Mouse (Mus musculus) forebrain, embryonic 12.5 days (tissue): ENCODE measurements at regions not wholly inside any gene's neighbourhood (a gene's known extent, or its start where the extent isn't known, plus 50 kb on each side); places are given as distances from the start of the nearest gene placed in this dataset.

Experiments used
- ATAC-seq: fragments of 200-750 bp; cut with Nextera tagmentation; 2 replicates; pipeline ENCODE4 v1.8.0; 2017; ENCODE audit warnings: moderate TSS enrichment; ENCODE audit not compliant: low FRiP score
- H3K27ac ChIP-seq: fragments of 300-500 bp; sonication (generic); 2 replicates; pipeline ENCODE4 v1.5.1; 2016; ENCODE audit warnings: mild to moderate bottlenecking
- H3K27me3 ChIP-seq: fragments of 300-500 bp; sonication (generic); 2 replicates; pipeline ENCODE4 v1.6.1; 2016; ENCODE audit warnings: mild to moderate bottlenecking
- H3K36me3 ChIP-seq: fragments of 300-500 bp; sonication (generic); replicated peaks from 2 replicates; pipeline ENCODE4 v1.6.1; 2016; ENCODE audit warnings: mild to moderate bottlenecking
- H3K4me1 ChIP-seq: fragments of 300-500 bp; sonication (generic); 2 replicates; pipeline ENCODE4 v1.6.1; 2016
- H3K4me2 ChIP-seq: fragments of 300-500 bp; sonication (generic); 2 replicates; pipeline ENCODE4 v1.6.1; 2016; ENCODE audit warnings: mild to moderate bottlenecking, moderate library complexity
- H3K4me3 ChIP-seq: fragments of 300-500 bp; sonication (generic); replicated peaks from 2 replicates; pipeline ENCODE4 v1.5.1; 2016; ENCODE audit warnings: mild to moderate bottlenecking
- H3K9ac ChIP-seq: fragments of 300-500 bp; sonication (generic); 2 replicates; pipeline ENCODE4 v1.6.1; 2016; ENCODE audit warnings: mild to moderate bottlenecking
- H3K9me3 ChIP-seq: fragments of 300-500 bp; sonication (generic); 2 replicates; pipeline ENCODE4 v1.6.1; 2016
- WGBS: fragments of 180-500 bp; shearing (Covaris S2); methylation state at CpG from one replicate; pipeline ENCODE4 v1.1.7; 2016; 5-methylcytosine and 5-hydroxymethylcytosine counted together

DNA sequence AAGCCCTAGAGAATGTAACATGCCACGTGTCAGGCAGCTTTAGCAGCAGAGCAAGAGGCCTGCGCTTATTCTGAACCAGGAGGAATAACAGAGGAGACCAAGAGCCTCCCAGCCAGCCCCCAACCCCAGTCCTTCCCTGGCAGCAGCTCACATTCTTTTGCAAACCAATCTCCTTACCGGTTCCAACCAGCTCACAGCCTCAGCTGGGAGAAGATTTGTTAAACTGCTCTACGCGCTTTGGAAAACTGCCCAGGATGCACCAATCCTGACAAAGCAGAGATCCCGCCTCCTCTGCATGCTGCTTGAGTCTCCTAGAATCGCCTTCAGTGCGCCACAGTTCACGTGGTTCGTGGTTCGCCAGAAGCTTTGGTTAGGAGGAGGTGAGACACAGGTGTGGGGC lies 51.8 kb downstream of the Gm9376 start:
- no peak overlapping the region for H3K4me3 ChIP-seq
- H3K9me3 ChIP-seq: no peaks in the 10 kb centered on the region
- H3K4me2 ChIP-seq: no peak overlapping the region
- H3K27me3 ChIP-seq: peaks cover 34% of the 10 kb centered on the region
- H3K9ac ChIP-seq: no peak overlapping the region
- no peaks in the 10 kb centered on the region for H3K36me3 ChIP-seq
- no peak for ATAC-seq
- WGBS: 49% methylated on average over 11 of the region's 11 CpGs
- H3K4me1 ChIP-seq: peaks cover 19% of the 10 kb centered on the region
- no peak overlapping the region for H3K27ac ChIP-seq

DNA sequence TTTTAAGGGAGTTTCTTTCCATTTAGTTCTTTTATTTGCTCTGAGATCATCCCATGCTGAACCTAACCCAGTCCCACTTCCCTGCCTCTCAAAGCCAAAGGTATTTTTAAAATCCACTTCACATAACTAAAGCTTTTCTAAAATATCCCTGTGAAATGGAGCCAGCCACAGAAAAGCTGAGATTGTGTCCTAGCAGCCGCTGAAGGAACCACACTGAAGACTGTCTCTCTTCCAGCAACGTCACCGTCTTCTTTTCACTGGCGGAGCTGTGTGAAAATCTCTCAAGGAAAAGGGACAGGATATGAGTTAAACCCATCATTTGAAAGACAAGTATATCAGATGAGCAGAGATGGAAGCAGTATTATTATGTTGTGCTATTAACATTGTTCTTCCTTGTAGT lies 53.3 kb downstream of the Gm9376 start:
- ATAC-seq: no peak
- Histone ChIP-seq H3K9me3 (no peaks in the 10 kb centered on the region), H3K9ac (no peak overlapping the region), H3K27ac (no peak overlapping the region), H3K4me1 (peaks cover 23% of the 10 kb centered on the region), H3K36me3 (no peaks in the 10 kb centered on the region), H3K27me3 (peaks cover 49% of the 10 kb centered on the region), H3K4me2 (no peak overlapping the region), H3K4me3 (no peak overlapping the region)
- WGBS: 87% methylated on average over 4 of the region's 4 CpGs

DNA sequence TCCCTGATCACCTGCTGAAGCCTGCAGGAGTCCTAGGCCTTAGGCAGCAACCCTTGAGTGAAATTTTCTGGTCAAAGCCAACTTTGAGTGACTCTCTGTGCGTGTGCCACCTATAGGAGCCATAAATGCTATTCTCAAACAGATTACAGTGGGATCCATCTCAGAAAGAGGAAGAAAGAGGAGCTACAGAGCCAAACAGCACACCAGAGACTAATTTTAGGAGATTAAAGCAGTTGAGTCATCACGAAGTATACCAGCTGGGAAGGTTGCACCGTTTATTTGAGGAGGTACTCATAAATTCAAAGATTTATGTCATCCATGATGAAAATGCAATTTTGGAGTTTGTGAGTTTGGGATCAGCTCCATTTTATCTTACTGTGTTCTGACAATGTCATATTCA lies 54.3 kb downstream of the Gm9376 start:
- Histone ChIP-seq H3K27ac (no peak overlapping the region), H3K4me2 (no peak overlapping the region), H3K27me3 (peaks cover 56% of the 10 kb centered on the region), H3K36me3 (no peaks in the 10 kb centered on the region), H3K9ac (no peak overlapping the region), H3K9me3 (no peaks in the 10 kb centered on the region), H3K4me3 (no peak overlapping the region), H3K4me1 (peaks cover 23% of the 10 kb centered on the region)
- ATAC-seq: no peak
- 89% methylated on average over 3 of the region's 3 CpGs for WGBS

- Histone ChIP-seq H3K9me3 (no peaks in the 10 kb centered on the region), H3K27me3 (peaks cover 65% of the 10 kb centered on the region), H3K4me3 (peak overlapping the region; percentile 28), H3K4me2 (peak overlapping the region; percentile 51), H3K27ac (peak overlapping the region; percentile 63), H3K36me3 (no peaks in the 10 kb centered on the region), H3K4me1 (peaks cover 23% of the 10 kb centered on the region), H3K9ac (peak overlapping the region; percentile 41; the same call in 1 of the 2 replicates)
- peak; percentile 85 for ATAC-seq
- 2% methylated on average over 26 of the region's 26 CpGs for WGBS
Measured at GRCm38 (mm10) chr14:118322003-118322821, 55.5 kb downstream of the Gm9376 start.

- H3K27me3 ChIP-seq: peaks cover 60% of the 10 kb centered on the region
- H3K4me1 ChIP-seq: peaks cover 23% of the 10 kb centered on the region
- H3K4me2 ChIP-seq: peak overlapping the region; percentile 51
- H3K36me3 ChIP-seq: no peaks in the 10 kb centered on the region
- peak overlapping the region; percentile 41; the same call in 1 of the 2 replicates for H3K9ac ChIP-seq
- H3K27ac ChIP-seq: peak overlapping the region; percentile 63
- no peaks in the 10 kb centered on the region for H3K9me3 ChIP-seq
- ATAC-seq: peak; percentile 67
- H3K4me3 ChIP-seq: peak overlapping the region; percentile 28
- 2% methylated on average over 11 of the region's 11 CpGs for WGBS
Measured at GRCm38 (mm10) chr14:118322865-118323264, 56.1 kb downstream of the Gm9376 start.

- WGBS: 87% methylated on average over 3 of the region's 3 CpGs
- no peak for ATAC-seq
Measured at GRCm38 (mm10) chr14:118338071-118338470, 71.3 kb downstream of the Gm9376 start.

DNA sequence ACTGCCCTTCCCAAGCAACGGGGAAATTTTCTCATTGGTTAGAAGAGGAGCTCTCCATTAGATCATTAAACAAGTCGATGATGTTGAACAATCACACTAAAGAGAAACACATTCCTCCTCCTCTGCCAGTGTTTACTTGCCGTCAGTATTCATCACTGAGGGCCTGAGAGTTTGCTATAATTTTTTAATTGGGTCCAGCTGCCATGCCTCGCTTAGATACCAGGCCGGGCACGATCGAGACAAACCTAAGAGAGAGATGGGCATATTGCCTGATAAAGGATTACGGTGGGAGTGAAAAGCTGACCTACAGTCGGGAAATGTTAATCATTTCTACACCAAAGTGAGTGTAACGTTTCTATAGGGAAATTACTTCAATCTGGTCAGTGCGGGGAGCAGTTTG lies 96.2 kb downstream of the Gm9376 start:
- no peaks in the 10 kb centered on the region for H3K9me3 ChIP-seq
- H3K4me3 ChIP-seq: no peak overlapping the region
- H3K27me3 ChIP-seq: peaks cover 40% of the 10 kb centered on the region
- ATAC-seq: no peak
- no peak overlapping the region for H3K9ac ChIP-seq
- H3K4me2 ChIP-seq: no peak overlapping the region
- no peak overlapping the region for H3K27ac ChIP-seq
- no peaks in the 10 kb centered on the region for H3K36me3 ChIP-seq
- peaks cover 27% of the 10 kb centered on the region for H3K4me1 ChIP-seq
- WGBS: 66% methylated on average over 11 of the region's 11 CpGs

More at GRCm38 (mm10) chr14:118338071-118338470, 71.3 kb downstream of the Gm9376 start:
- H3K4me2 ChIP-seq: no peak overlapping the region
- no peaks in the 10 kb centered on the region for H3K4me1 ChIP-seq
- H3K27ac ChIP-seq: no peak overlapping the region
- no peaks in the 10 kb centered on the region for H3K9me3 ChIP-seq
- no peak overlapping the region for H3K9ac ChIP-seq
- peaks cover 3% of the 10 kb centered on the region; the same call in 1 of the 2 replicates for H3K27me3 ChIP-seq
- no peak overlapping the region for H3K4me3 ChIP-seq
- H3K36me3 ChIP-seq: no peaks in the 10 kb centered on the region

GRCm38 (mm10) chr14:118363391-118363821 lies 96.6 kb downstream of the Gm9376 start:
- Histone ChIP-seq H3K4me2 (no peak overlapping the region), H3K9ac (no peak overlapping the region), H3K27me3 (peaks cover 43% of the 10 kb centered on the region), H3K4me3 (no peak overlapping the region), H3K27ac (no peak overlapping the region), H3K4me1 (peaks cover 29% of the 10 kb centered on the region), H3K36me3 (no peaks in the 10 kb centered on the region), H3K9me3 (no peaks in the 10 kb centered on the region)
- 77% methylated on average over 21 of the region's 21 CpGs for WGBS
- no peak for ATAC-seq

DNA sequence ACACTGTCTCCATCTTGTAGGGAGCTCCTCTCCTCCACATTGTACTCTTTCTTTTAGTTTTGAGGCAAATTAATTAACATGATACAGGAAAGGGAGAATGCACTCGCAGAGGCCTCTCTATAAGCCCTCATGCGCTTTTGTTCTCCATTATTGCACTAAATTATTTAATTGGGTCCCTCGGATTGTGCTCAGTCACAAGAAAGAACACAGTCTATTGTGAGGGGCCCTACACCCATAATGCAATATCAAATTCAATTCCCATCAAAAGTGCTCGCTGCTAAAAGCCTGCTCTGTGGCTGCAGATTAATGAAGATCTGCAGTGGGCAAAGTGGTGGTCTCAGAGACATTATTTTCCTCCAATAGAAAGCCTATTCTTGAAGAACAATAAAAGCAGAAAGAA lies 99.8 kb downstream of the Gm9376 start:
- H3K4me2 ChIP-seq: peak overlapping the region; percentile 10; the same call in 1 of the 2 replicates
- H3K27ac ChIP-seq: peak overlapping the region; percentile 38; the same call in 1 of the 2 replicates
- H3K9me3 ChIP-seq: no peaks in the 10 kb centered on the region
- no peak overlapping the region for H3K9ac ChIP-seq
- H3K4me1 ChIP-seq: peaks cover 43% of the 10 kb centered on the region
- H3K36me3 ChIP-seq: no peaks in the 10 kb centered on the region
- H3K4me3 ChIP-seq: no peak overlapping the region
- WGBS: 19% methylated on average over 4 of the region's 4 CpGs
- peaks cover 63% of the 10 kb centered on the region for H3K27me3 ChIP-seq
- ATAC-seq: peak; percentile 54; the same call in 1 of the 2 replicates

DNA sequence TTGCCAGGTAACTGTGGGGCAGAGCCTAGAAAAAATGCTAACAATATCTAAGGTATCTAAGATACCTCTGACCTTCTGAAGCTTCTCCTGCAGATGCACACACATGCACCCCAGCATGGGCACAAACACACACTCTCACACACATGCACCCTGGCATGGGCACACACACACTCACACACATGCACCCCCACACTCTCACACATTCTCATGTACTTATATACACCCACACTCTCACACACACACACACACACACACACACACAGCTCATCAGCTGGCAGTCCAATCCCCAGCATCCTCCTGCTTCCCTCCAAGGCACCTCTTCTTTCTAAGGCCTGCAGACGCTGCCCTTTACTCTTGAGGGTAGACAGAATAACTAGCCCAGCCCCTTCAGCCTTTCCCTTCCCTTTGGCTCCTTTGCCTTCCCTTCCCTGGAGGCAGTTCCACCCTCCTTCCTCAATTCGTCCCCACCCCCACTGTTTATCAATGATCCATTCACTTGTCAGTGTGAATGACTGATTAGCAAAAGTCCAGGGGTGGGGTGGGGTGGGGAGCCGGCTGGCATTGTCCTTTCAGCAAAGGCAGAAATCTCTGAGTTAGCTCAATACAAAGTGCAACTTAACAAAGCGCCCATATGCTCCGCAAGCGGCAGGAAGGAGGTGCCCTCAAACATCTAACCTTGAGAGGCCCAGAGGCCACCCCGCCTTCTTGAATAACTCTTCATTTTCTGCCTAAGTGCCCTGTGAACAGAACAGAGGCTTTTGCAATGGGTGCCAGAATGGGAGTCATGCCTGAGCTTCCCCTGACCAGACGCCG lies 102.1 kb downstream of the Gm9376 start:
- Histone ChIP-seq H3K36me3 (no peaks in the 10 kb centered on the region), H3K27me3 (peaks cover 67% of the 10 kb centered on the region), H3K9me3 (no peaks in the 10 kb centered on the region), H3K4me3 (no peak overlapping the region), H3K4me2 (peak overlapping the region; percentile 34), H3K9ac (no peak overlapping the region), H3K27ac (no peak overlapping the region), H3K4me1 (peaks cover 40% of the 10 kb centered on the region)
- ATAC-seq: peak; percentile 45
- WGBS: 9% methylated on average over 9 of the region's 9 CpGs

DNA sequence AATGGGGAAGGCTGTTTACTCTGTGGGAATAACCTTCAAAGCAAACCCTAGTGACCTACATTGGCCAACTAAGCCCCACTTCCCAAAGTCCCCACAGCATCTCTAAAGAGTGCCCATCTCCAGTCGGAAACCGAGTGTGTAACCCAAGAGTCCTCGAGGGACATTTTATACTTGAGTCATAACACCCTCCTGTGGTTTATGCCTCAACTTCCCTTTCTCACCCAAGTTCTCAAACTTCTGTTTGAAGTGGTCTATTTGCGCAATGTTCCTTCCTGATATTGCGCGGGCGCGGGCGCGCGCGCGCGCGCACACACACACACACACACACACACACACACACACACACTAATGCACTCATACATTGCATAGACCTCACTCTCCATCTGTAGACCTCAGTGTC lies 104.6 kb downstream of the Gm9376 start:
- ATAC-seq: no peak
- 98% methylated on average over 15 of the region's 15 CpGs for WGBS
- Histone ChIP-seq H3K9me3 (no peaks in the 10 kb centered on the region), H3K4me3 (no peak overlapping the region), H3K27ac (no peak overlapping the region), H3K27me3 (peaks cover 49% of the 10 kb centered on the region), H3K9ac (no peak overlapping the region), H3K4me2 (no peak overlapping the region), H3K4me1 (peaks cover 36% of the 10 kb centered on the region), H3K36me3 (no peaks in the 10 kb centered on the region)

DNA sequence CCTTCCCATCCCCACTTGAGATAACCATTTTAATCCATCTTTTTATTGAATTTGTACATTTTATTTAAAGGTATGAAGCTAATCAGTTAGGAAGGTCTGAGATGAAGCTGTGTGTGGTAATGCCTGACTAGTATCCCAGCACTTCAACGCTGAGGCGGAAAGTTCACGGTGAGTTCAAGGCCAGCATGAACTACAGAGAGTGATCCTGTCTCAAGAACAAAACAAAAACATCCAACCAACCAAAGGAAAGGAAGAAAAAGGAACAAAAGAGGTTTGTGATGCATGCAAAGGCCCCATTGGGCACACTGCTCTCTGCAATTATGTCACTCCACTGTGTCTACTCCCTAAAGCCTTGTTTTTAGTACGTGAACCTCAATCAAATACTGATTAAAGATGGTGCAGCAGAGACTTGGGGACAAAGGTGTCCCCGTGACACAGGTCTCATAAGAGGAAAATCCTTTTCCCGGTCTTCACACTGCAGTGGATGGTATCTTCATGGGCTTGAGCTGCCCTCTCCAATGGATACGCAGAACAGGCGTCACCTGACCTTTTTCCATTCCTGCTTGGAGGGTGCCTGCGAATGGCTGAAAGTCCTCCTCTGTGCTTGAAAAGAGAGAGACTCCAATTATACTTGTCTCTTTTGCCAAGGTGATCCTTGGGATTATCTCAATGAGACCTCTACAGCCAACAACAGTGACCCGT lies 108.2 kb downstream of the Gm9376 start:
- H3K27me3 ChIP-seq: peaks cover 42% of the 10 kb centered on the region
- H3K4me1 ChIP-seq: peaks cover 14% of the 10 kb centered on the region
- H3K36me3 ChIP-seq: no peaks in the 10 kb centered on the region
- H3K27ac ChIP-seq: no peak overlapping the region
- H3K4me2 ChIP-seq: no peak overlapping the region
- no peaks in the 10 kb centered on the region for H3K9me3 ChIP-seq
- ATAC-seq: no peak
- H3K4me3 ChIP-seq: no peak overlapping the region
- WGBS: 77% methylated on average over 10 of the region's 10 CpGs
- no peak overlapping the region for H3K9ac ChIP-seq
